Mouse (Mus musculus) adipocyte (in vitro differentiated cells): ENCODE data around the gene Gm5796.
"Not testable (repeated sequence)": the region's sequence is repeated elsewhere in the genome, so short reads cannot be mapped to it uniquely, and the experiment has no call there.

Experiments used
- DNase-seq: peaks from one replicate; pipeline ENCODE4 v3.0.0-alpha.2; 2016; ENCODE audit warnings: low spot score

Gene Gm5796

GRCm38 (mm10) chr14:4023641-4024040 lies at the start of gene Gm5796:
TSS of gene Gm5796 (plus strand) at chr14:4023941.
- not testable (repeated sequence) for DNase-seq

- DNase-seq = not testable (repeated sequence)
These were observed 25.6 kb upstream of the Gm5796 start, which contains the start of gene Gm3099 for GRCm38 (mm10) chr14:3998094-3998493. TSS of gene Gm3099 (plus strand) at chr14:3998394.

- DNase-seq = not testable (repeated sequence)
These were observed 60.1 kb downstream of the Gm5796 start, which contains the start of gene Gm3115 for GRCm38 (mm10) chr14:4083820-4084219. TSS of gene Gm3115 (plus strand) at chr14:4084120.
